26 mouse cellular contexts compared by ENCODE assay signal in the genomic region with DNA sequence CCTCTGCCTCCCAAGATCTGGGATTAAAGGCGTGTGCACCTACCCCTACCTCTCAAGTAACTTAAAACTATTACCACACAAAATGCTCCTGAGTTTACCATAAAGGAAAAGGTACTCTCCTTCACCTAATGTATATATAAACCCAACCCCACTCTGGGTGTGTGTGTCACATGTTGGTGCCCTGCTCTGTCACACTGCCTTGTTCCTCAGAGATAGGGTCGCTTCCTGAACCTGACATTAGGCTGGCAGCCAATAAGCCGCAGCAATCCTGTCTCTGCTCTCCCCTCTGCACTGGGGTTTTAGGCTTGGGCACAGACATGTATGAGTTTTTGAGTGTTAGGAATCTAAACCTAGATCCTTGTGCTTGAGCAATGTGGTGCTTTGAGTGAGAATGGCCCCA. TPM values are rescaled to one million over a fixed set of nuclear protein-coding genes. Genes with fewer than 3 reads are reported as not detected.
"Had no signal": no experiment of that assay in that cellular context is flagged by ENCODE, and none has a peak within 500 bp of the region (broad histone marks: within the 10 kb centered on the region; RNA-seq: fewer than 3 reads in every experiment).

No protein-coding gene starts in this region.

- H3K27ac ChIP-seq: liver, embryonic 15.5 days; lung, embryonic 15.5 days; macrophage; midbrain, embryonic 13.5 days; midbrain, embryonic 15.5 days; neural tube, embryonic 13.5 days; neural tube, embryonic 15.5 days had no signal

- H3K9me3 ChIP-seq: liver, embryonic 15.5 days; lung, embryonic 15.5 days; midbrain, embryonic 13.5 days; midbrain, embryonic 15.5 days; neural tube, embryonic 13.5 days; neural tube, embryonic 15.5 days had no signal

- H3K27me3 ChIP-seq: liver, embryonic 15.5 days; lung, embryonic 15.5 days; midbrain, embryonic 13.5 days; midbrain, embryonic 15.5 days; neural tube, embryonic 13.5 days; neural tube, embryonic 15.5 days had no signal

- H3K4me1 ChIP-seq: lung, embryonic 15.5 days; midbrain, embryonic 13.5 days; midbrain, embryonic 15.5 days had no signal

- DNase-seq: liver, postnatal 0 days; lung, adult 2 months; lung, postnatal 14 days; lung, postnatal 36 days; retina, postnatal 1 day; right cerebral cortex, adult 18-20 months; right cerebral cortex, postnatal 25 days; right cerebral cortex, postnatal 4 days; spleen, adult 18-20 months; thymus, adult 18-20 months; thymus, postnatal 25 days; thymus, postnatal 4 days had no signal

- H3K4me3 ChIP-seq: liver, embryonic 15.5 days; lung, embryonic 15.5 days; midbrain, embryonic 13.5 days; midbrain, embryonic 15.5 days; neural tube, embryonic 13.5 days; neural tube, embryonic 15.5 days had no signal

- H3K9ac ChIP-seq: liver, embryonic 15.5 days; liver, postnatal 0 days; lung, embryonic 15.5 days; midbrain, embryonic 13.5 days; midbrain, embryonic 15.5 days; neural tube, embryonic 13.5 days; neural tube, embryonic 15.5 days had no signal

- ATAC-seq: liver, postnatal 0 days; lung, postnatal 0 days; midbrain, embryonic 13.5 days; midbrain, embryonic 15.5 days had no signal

- H3K4me2 ChIP-seq: liver, embryonic 15.5 days; lung, embryonic 15.5 days; midbrain, embryonic 11.5 days; midbrain, embryonic 13.5 days; midbrain, embryonic 15.5 days; neural tube, embryonic 13.5 days; neural tube, embryonic 15.5 days had no signal

RNA-seq across cellular contexts. Expression of gene Gm20671, which starts 48.7 kb away (rescaled TPM):
- polyA plus RNA-seq: liver, embryonic 15.5 days; liver, postnatal 0 days; lung, embryonic 15.5 days; lung, postnatal 0 days; macrophage; midbrain, embryonic 11.5 days; midbrain, embryonic 13.5 days; midbrain, embryonic 15.5 days; midbrain, postnatal 0 days; neural tube, embryonic 11.5 days; neural tube, embryonic 13.5 days; neural tube, embryonic 15.5 days; stomach, embryonic 14.5 days; stomach, embryonic 16.5 days; urinary bladder, adult 2 months had no signal
